Mouse (Mus musculus) heart, postnatal 0 days (tissue): ENCODE data around the gene 9130019O22Rik. TPM values are rescaled to one million over a fixed set of nuclear protein-coding genes. Genes with fewer than 3 reads are reported as not detected.

Source experiments
- ATAC-seq: fragments of 200-750 bp; cut with Nextera tagmentation; 2 replicates; pipeline ENCODE4 v1.8.0; 2017; ENCODE audit warnings: low read depth, moderate number of reproducible peaks, moderate library complexity; ENCODE audit not compliant: insufficient read depth
- DNase-seq: peaks from one replicate; pipeline ENCODE4 v3.0.0-alpha.2; 2016; ENCODE audit warnings: low spot score
- H3K27ac ChIP-seq: fragments of 300-500 bp; sonication (generic); 2 replicates; pipeline ENCODE4 v1.5.1; 2014; ENCODE audit warnings: low read depth, mild to moderate bottlenecking
- H3K27me3 ChIP-seq: fragments of 300-500 bp; sonication (generic); 2 replicates; pipeline ENCODE4 v1.6.1; 2014; ENCODE audit warnings: low read length, mixed read lengths; ENCODE audit not compliant: control insufficient read depth, insufficient read depth
- H3K36me3 ChIP-seq: fragments of 300-500 bp; sonication (generic); replicated peaks from 2 replicates; pipeline ENCODE4 v1.6.1; 2014; ENCODE audit warnings: low read length, mixed read lengths; ENCODE audit not compliant: control insufficient read depth, insufficient read depth
- H3K4me1 ChIP-seq: fragments of 300-500 bp; sonication (generic); 2 replicates; pipeline ENCODE4 v1.6.1; 2014; ENCODE audit warnings: antibody characterized with exemption; ENCODE audit not compliant: control insufficient read depth, insufficient read depth
- H3K4me2 ChIP-seq: fragments of 300-500 bp; sonication (generic); 2 replicates; pipeline ENCODE4 v1.6.1; 2014; ENCODE audit warnings: low read depth, mild to moderate bottlenecking, low read length, moderate library complexity
- H3K4me3 ChIP-seq: fragments of 300-500 bp; sonication (generic); 2 replicates; pipeline ENCODE4 v1.5.1; 2014; ENCODE audit warnings: low read depth, low read length
- H3K9ac ChIP-seq: fragments of 300-500 bp; sonication (generic); replicated peaks from 2 replicates; pipeline ENCODE4 v1.6.1; 2014; ENCODE audit warnings: low read depth, low read length, mixed read lengths
- H3K9me3 ChIP-seq: fragments of 300-500 bp; sonication (generic); replicated peaks from 2 replicates; pipeline ENCODE4 v1.6.1; 2016; ENCODE audit warnings: low read length; ENCODE audit not compliant: control insufficient read depth
- CTCF ChIP-seq: IDR thresholded peaks from 2 replicates; pipeline ENCODE4 v1.5.1; 2016; ENCODE audit warnings: antibody characterized with exemption, control low read depth, low read depth
- EP300 ChIP-seq: IDR thresholded peaks from 2 replicates; pipeline ENCODE4 v1.6.1; 2016; ENCODE audit warnings: antibody characterized with exemption, low read depth
- WGBS: fragments of 180-500 bp; shearing (Covaris S2); extraction: QIAGEN DNeasy Blood & Tissue Kit; methylation state at CpG from one replicate; pipeline ENCODE4 v1.1.7; 2014; 5-methylcytosine and 5-hydroxymethylcytosine counted together
- polyA plus RNA-seq: library from polyadenylated mRNA; unstranded; fragments of >200 nt; fragmentation: Nextera tagmentation; extraction: Ambion mirVana; gene quantifications from 2 replicates; pipeline ENCODE4 v1.2.1, GENCODE M21; 2015
- total RNA-seq: library from RNA; depleted of rRNA; stranded (reverse); fragments of >200 nt; gene quantifications from 2 replicates; pipeline ENCODE4 v1.2.3, GENCODE M21; 2014; ENCODE audit warnings: low replicate concordance

Gene 9130019O22Rik
- total and polyA plus RNA-seq, 2 experiments from 2014 or later = 2.8 to 3.2 TPM

- Histone ChIP-seq H3K27ac (no peak overlapping the region), H3K9ac (no peak overlapping the region), H3K4me3 (no peak overlapping the region), H3K4me1 (no peaks in the 10 kb centered on the region), H3K36me3 (no peaks in the 10 kb centered on the region), H3K27me3 (no peaks in the 10 kb centered on the region), H3K4me2 (no peak overlapping the region), H3K9me3 (no peaks in the 10 kb centered on the region)
- WGBS = 47% methylated on average over 3 of the region's 3 CpGs
- DNase-seq (no peak), ATAC-seq (no peak)
- TF ChIP-seq CTCF = no peak
- TF ChIP-seq EP300 = no peak
These were observed 31.2 kb downstream of the 9130019O22Rik start for GRCm38 (mm10) chr7:127355796-127356195.

GRCm38 (mm10) chr7:127351230-127352004 lies 35.5 kb downstream of the 9130019O22Rik start:
- Histone ChIP-seq H3K4me2 (no peak overlapping the region), H3K9me3 (no peaks in the 10 kb centered on the region), H3K27me3 (no peaks in the 10 kb centered on the region), H3K9ac (no peak overlapping the region), H3K4me1 (peaks cover 9% of the 10 kb centered on the region), H3K36me3 (no peaks in the 10 kb centered on the region), H3K4me3 (no peak overlapping the region), H3K27ac (no peak overlapping the region)
- ATAC-seq (no peak), DNase-seq (no peak)
- no peak for TF ChIP-seq CTCF
- TF ChIP-seq EP300 = no peak
- 80% methylated on average over 5 of the region's 5 CpGs for WGBS

DNA sequence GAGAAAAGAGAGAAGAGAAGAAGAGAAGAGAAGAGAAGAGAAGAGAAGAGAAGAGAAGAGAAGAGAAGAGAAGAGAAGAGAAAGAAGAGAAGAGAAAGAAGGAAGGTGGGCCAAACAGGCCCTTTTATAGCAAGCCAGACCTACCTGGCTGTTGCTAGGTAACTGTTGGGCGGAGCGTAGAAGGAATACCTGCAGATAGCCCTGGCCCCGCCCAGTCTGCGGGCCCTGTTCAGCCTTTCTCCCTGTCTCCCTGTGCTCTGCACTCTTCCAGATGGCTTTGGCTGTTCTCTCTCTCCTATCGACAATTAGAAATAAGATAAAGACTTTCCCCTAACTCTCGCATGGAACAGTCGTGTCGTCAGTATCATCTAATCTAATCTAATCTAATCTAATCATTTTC lies 40.3 kb downstream of the 9130019O22Rik start:
- DNase-seq = no peak
- no peak for ATAC-seq
- WGBS = 20% methylated on average over 8 of the region's 8 CpGs
- Histone ChIP-seq H3K27me3 (no peaks in the 10 kb centered on the region), H3K4me2 (peak overlapping the region; percentile 68), H3K4me1 (peaks cover 28% of the 10 kb centered on the region), H3K9me3 (no peaks in the 10 kb centered on the region), H3K27ac (peak overlapping the region; percentile 99), H3K4me3 (peak overlapping the region; percentile 85), H3K36me3 (peaks cover 19% of the 10 kb centered on the region), H3K9ac (peak overlapping the region; percentile 92)
- TF ChIP-seq CTCF (no peak), EP300 (no peak)

- no peaks in the 10 kb centered on the region for H3K9me3 ChIP-seq
- under 1% methylated on average over 60 of the region's 76 CpGs for WGBS
- peaks cover 26% of the 10 kb centered on the region for H3K36me3 ChIP-seq
- DNase-seq = peak; percentile 95
- H3K4me2 ChIP-seq = peak within 1 kb of the TSS; percentile 68
- TF ChIP-seq CTCF (no peak), EP300 (peak; percentile 78; the same call in 1 of the 2 replicates)
- peak within 1 kb of the TSS; percentile 85 for H3K4me3 ChIP-seq
- H3K27ac ChIP-seq = peak within 1 kb of the TSS; percentile 99
- H3K9ac ChIP-seq = peak within 1 kb of the TSS; percentile 92
- no peaks in the 10 kb centered on the region for H3K27me3 ChIP-seq
- peak; percentile 93 for ATAC-seq
- H3K4me1 ChIP-seq = peaks cover 28% of the 10 kb centered on the region
These were observed 41.2 kb downstream of the 9130019O22Rik start, which contains the start of gene Zfp768 for GRCm38 (mm10) chr7:127345512-127346325. TSS of gene Zfp768 (minus strand) at chr7:127345589.

DNA sequence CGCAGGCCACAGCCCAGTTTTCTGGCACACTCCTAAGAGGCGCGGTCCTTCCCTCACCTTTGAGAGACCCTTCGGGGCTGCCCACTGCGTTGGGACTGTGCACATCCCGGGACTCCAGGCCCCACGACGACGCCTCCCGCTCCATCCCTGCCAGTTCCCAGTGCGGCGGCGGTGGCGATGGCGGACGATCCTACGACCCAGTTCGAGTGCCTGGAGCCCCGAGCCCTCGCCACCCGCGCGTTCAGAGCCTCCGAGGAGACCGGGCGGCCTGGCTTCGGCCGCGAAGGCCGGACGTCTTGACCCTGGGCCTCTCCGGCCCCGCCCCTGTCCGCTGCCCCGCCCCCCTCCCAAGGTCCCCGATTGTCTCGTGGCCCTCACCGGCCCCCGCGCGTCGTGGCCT lies 41.9 kb downstream of the 9130019O22Rik start:
- H3K4me3 ChIP-seq = peak overlapping the region; percentile 85
- H3K4me1 ChIP-seq = peaks cover 28% of the 10 kb centered on the region
- peaks cover 26% of the 10 kb centered on the region for H3K36me3 ChIP-seq
- peak overlapping the region; percentile 68 for H3K4me2 ChIP-seq
- peak overlapping the region; percentile 99 for H3K27ac ChIP-seq
- no peaks in the 10 kb centered on the region for H3K9me3 ChIP-seq
- ATAC-seq = peak; percentile 49
- H3K27me3 ChIP-seq = no peaks in the 10 kb centered on the region
- H3K9ac ChIP-seq = peak overlapping the region; percentile 92
- peak; percentile 27 for DNase-seq
- no peak for TF ChIP-seq EP300
- under 1% methylated on average over 42 of the region's 42 CpGs for WGBS
